Mouse (Mus musculus) spleen, embryonic (tissue): Measurements from ENCODE around the gene Shank2.

Source experiments
- CTCF ChIA-PET: fragments of 350-600 bp; sonication (Branson Sonifier 250); formaldehyde crosslinking; loops from one replicate; lab custom pipeline; 2022; lab: Charles Lee

Gene Shank2

DNA sequence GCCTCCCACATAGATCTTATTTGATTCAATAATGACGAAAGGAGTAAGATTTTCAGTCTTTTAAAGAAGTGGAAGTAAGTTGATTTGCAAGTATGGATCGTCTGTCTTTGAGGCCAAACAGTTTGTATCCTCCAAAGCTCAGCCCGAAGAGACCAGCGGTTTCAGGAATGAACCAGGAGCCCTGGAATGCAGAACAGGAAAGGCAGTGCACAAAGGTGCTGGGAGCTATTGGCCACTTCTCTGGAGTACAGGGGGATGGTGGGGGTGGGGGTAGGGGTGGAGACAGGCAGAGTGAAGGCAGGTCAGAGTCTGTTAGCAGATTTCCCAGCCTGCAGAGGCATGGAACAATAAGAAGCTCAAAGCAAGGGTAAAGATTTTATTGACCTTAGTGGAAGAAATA lies 471.8 kb downstream of the Shank2 start:
- CTCF ChIA-PET: no interaction called here
